Mouse (Mus musculus) stomach, embryonic 15.5 days (tissue): ENCODE results near the gene Ythdf1. TPM values are rescaled to one million over a fixed set of nuclear protein-coding genes. Genes with fewer than 3 reads are reported as not detected.

Experiments used
- ATAC-seq: fragments of 200-750 bp; cut with Nextera tagmentation; 2 replicates; pipeline ENCODE4 v1.8.0; 2017; ENCODE audit warnings: low read depth, moderate number of reproducible peaks, moderate TSS enrichment; ENCODE audit not compliant: insufficient read depth, low FRiP score
- H3K27ac ChIP-seq: fragments of 300-500 bp; sonication (generic); 2 replicates; pipeline ENCODE4 v1.5.1; 2015; ENCODE audit warnings: mild to moderate bottlenecking, inconsistent platforms
- H3K27me3 ChIP-seq: fragments of 300-500 bp; sonication (generic); replicated peaks from 2 replicates; pipeline ENCODE4 v1.6.1; 2015; ENCODE audit warnings: inconsistent platforms
- H3K36me3 ChIP-seq: fragments of 300-500 bp; sonication (generic); 2 replicates; pipeline ENCODE4 v1.6.1; 2015; ENCODE audit warnings: inconsistent platforms
- H3K4me1 ChIP-seq: fragments of 300-500 bp; sonication (generic); 2 replicates; pipeline ENCODE4 v1.6.1; 2015; ENCODE audit warnings: inconsistent platforms
- H3K4me2 ChIP-seq: fragments of 300-500 bp; sonication (generic); 2 replicates; pipeline ENCODE4 v1.6.1; 2015; ENCODE audit warnings: mild to moderate bottlenecking, inconsistent platforms
- H3K4me3 ChIP-seq: fragments of 300-500 bp; sonication (generic); replicated peaks from 2 replicates; pipeline ENCODE4 v1.5.1; 2015; ENCODE audit warnings: inconsistent platforms
- H3K9ac ChIP-seq: fragments of 300-500 bp; sonication (generic); 2 replicates; pipeline ENCODE4 v1.6.1; 2015; ENCODE audit warnings: inconsistent platforms
- H3K9me3 ChIP-seq: fragments of 300-500 bp; sonication (generic); 2 replicates; pipeline ENCODE4 v1.6.1; 2016; ENCODE audit warnings: inconsistent platforms
- WGBS: fragments of 180-500 bp; shearing (Covaris S2); methylation state at CpG from one replicate; pipeline ENCODE4 v1.1.7; 2015; 5-methylcytosine and 5-hydroxymethylcytosine counted together
- microRNA-seq: library from miRNA; unstranded; fragments of <30 nt; microRNA quantifications from one replicate; pipeline ENCODE4, GENCODE M21; 2016
- polyA plus RNA-seq: library from polyadenylated mRNA; unstranded; fragments of >200 nt; fragmentation: Nextera tagmentation; extraction: Ambion mirVana; gene quantifications from 2 replicates; pipeline ENCODE4 v1.2.1, GENCODE M21; 2015

Gene Ythdf1
- polyA plus RNA-seq, 1 experiment from 2014 or later, result 51.0 TPM

DNA sequence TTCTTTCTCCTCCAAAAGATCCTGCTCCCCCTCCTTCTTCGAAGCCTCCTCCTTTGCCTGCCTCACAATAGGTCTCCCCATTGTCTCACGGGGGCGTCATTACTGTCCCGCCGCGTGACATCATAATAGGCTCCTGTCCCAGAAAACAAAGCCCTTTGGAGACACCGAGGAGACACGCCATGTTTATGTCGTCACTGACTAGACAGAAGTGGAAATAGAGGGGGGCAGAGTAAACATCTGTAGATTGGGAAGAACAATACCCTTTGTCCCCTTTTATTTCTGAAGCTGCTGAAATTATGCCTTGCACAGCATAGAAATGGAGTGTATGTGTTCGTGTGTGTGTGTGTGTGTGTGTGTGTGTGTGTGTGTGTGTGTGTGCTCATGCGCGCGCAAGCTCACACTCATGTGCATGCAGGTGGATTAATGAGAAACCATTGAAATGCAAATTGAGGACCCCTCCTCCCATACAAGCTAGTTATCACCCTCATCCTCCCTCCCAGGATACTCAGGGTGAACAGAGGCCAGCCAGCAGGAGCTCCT, 65.7 kb downstream of the Ythdf1 start:
- Histone ChIP-seq H3K4me1 (no peaks in the 10 kb centered on the region), H3K27me3 (peaks cover 25% of the 10 kb centered on the region), H3K9me3 (no peaks in the 10 kb centered on the region), H3K4me2 (no peak overlapping the region), H3K27ac (no peak overlapping the region), H3K4me3 (no peak overlapping the region), H3K9ac (no peak overlapping the region), H3K36me3 (no peaks in the 10 kb centered on the region)
- no peak for ATAC-seq
- WGBS, result 12% methylated on average over 13 of the region's 13 CpGs

Small RNAs within 50 kb of the gene (microRNA-seq; reads per million reads assigned to microRNA genes)
- 0.58 reads per million for gene Mir124a-3

Other genes with a start within 250 kb of the Ythdf1 start
- gene Dido1, start 210.9 kb downstream of the Ythdf1 start, polyA plus RNA-seq, result 25.2 and 26.8 TPM in 2 replicates
- gene Gid8, start 210.8 kb downstream of the Ythdf1 start, polyA plus RNA-seq, result 61.4 TPM in 2 replicates
- gene Slc17a9, start 195.7 kb downstream of the Ythdf1 start, polyA plus RNA-seq, result 3.8 and 4.3 TPM in 2 replicates
- gene Bhlhe23, start 144.0 kb downstream of the Ythdf1 start, polyA plus RNA-seq, result 0.08 and 0.14 TPM in 2 replicates
- 0.14 TPM in 1 of 2 replicates, not detected in the other for gene Birc7, start 8.1 kb upstream of the Ythdf1 start, polyA plus RNA-seq
- gene Nkain4, start 33.8 kb upstream of the Ythdf1 start, polyA plus RNA-seq, result 50.8 and 52.4 TPM in 2 replicates
- gene Arfgap1, start 46.3 kb upstream of the Ythdf1 start, polyA plus RNA-seq, result 92.7 and 103 TPM in 2 replicates
- 0.71 and 1.1 TPM in 2 replicates for gene Col20a1, start 65.6 kb upstream of the Ythdf1 start, polyA plus RNA-seq
- gene Chrna4, start 122.6 kb upstream of the Ythdf1 start, polyA plus RNA-seq, result 2.2 and 3.0 TPM in 2 replicates
- gene Kcnq2, start 214.4 kb upstream of the Ythdf1 start, polyA plus RNA-seq, result 1.5 TPM in 2 replicates
- 0.18 and 0.36 TPM in 2 replicates for gene Eef1a2, start 236.1 kb upstream of the Ythdf1 start, polyA plus RNA-seq